Mouse (Mus musculus) thymus, adult 2 months (tissue): ENCODE results near the gene Tjp1. TPM values are rescaled to one million over a fixed set of nuclear protein-coding genes. Genes with fewer than 3 reads are reported as not detected.

Experiments used
- DNase-seq: peaks from one replicate; pipeline ENCODE4 v3.0.0; 2021
- H3K27ac ChIP-seq: fragments of 200-500 bp; 2 replicates; pipeline ENCODE4 v1.5.1; 2012; ENCODE audit warnings: low read length, control low read depth; ENCODE audit not compliant: control insufficient read depth, insufficient read depth
- H3K27me3 ChIP-seq: fragments of 200-500 bp; 2 replicates; pipeline ENCODE4 v1.6.1; 2012; ENCODE audit warnings: mild to moderate bottlenecking, low read length, moderate library complexity, mixed read lengths; ENCODE audit not compliant: control insufficient read depth, insufficient read depth
- H3K36me3 ChIP-seq: fragments of 200-500 bp; 2 replicates; pipeline ENCODE4 v1.6.1; 2012; ENCODE audit warnings: mild to moderate bottlenecking, low read length, moderate library complexity; ENCODE audit not compliant: control insufficient read depth, insufficient read depth
- H3K4me1 ChIP-seq: fragments of 200-500 bp; replicated peaks from 2 replicates; pipeline ENCODE4 v1.6.1; 2012; ENCODE audit warnings: low read length; ENCODE audit not compliant: control insufficient read depth, insufficient read depth
- H3K4me3 ChIP-seq: fragments of 200-500 bp; 2 replicates; pipeline ENCODE4 v1.5.1; 2012; ENCODE audit warnings: mild to moderate bottlenecking, low read length, control low read depth, moderate library complexity; ENCODE audit not compliant: control insufficient read depth, insufficient read depth
- CTCF ChIP-seq: fragments of 200-500 bp; IDR thresholded peaks from 2 replicates; pipeline ENCODE4 v1.5.1; 2012; ENCODE audit warnings: mild to moderate bottlenecking, control low read depth, low read length, moderate library complexity, borderline replicate concordance; ENCODE audit not compliant: control insufficient read depth, poor library complexity, insufficient read depth; ENCODE audit errors: extremely low read depth
- POLR2A ChIP-seq: fragments of 200-500 bp; IDR thresholded peaks from 2 replicates; pipeline ENCODE4 v1.6.1; 2012; ENCODE audit warnings: mild to moderate bottlenecking, low read length, control low read depth, moderate library complexity; ENCODE audit not compliant: control insufficient read depth, poor library complexity, insufficient read depth; ENCODE audit errors: extremely low read depth
- WGBS: fragments of 180-500 bp; shearing (Covaris S2); methylation state at CpG from one replicate; pipeline ENCODE4 v1.1.7; 2018; 5-methylcytosine and 5-hydroxymethylcytosine counted together
- polyA plus RNA-seq: library from polyadenylated mRNA; depleted of rRNA; stranded (reverse); fragments of >200 nt; gene quantifications from 2 replicates; pipeline ENCODE4 v1.2.3, GENCODE M21; 2012

Tjp1 gene
- polyA plus RNA-seq, 1 experiment, result 3.6 TPM

DNA sequence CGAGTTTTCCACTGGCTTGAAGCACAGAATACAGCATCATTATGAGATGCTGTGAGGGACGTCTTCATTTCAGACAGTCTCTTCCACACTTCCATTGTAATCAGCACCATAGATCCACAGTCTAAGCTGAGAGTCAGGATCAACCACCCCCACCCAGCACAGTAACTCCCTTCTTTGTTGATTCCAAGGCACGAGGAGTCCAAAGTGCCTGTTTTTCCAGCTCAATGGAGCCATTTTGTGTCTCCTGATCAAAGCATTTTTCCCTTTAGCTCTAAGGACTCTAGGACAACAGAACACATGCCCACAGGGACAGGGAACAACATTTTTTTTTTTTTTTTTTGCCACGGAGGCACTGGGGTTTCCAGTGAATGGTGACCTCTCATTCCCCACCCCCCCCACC, 5.1 kb upstream of the Tjp1 start:
- no peaks in the 10 kb centered on the region for H3K4me1 ChIP-seq
- DNase-seq, result no peak
- no peak overlapping the region for H3K27ac ChIP-seq
- no peak overlapping the region for H3K4me3 ChIP-seq
- TF ChIP-seq POLR2A, result no peak
- no peak for TF ChIP-seq CTCF
- no peaks in the 10 kb centered on the region for H3K27me3 ChIP-seq
- no peaks in the 10 kb centered on the region for H3K36me3 ChIP-seq
- WGBS, result 78% methylated on average over 4 of the region's 4 CpGs

DNA sequence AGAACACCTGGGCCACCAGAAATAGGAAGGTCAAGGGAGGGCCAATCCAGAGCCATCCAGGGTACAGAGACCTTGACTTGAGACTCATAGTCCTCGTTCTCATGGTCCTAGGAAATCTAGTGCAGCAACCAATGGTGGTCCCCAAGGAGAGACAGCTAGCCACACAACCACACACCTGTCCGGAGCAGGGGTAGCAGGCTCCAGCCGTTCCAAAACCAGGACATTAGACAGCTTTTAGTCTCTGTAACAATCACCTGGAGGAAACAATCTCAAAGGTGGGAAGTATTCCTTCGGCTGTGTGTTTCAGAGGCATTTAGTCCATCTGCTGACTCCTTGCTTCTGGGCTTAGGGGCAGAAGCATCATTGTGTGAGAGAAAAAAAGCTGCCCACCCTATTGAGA, 4.5 kb downstream of the Tjp1 start:
- Histone ChIP-seq H3K27me3 (no peaks in the 10 kb centered on the region), H3K4me3 (no peak overlapping the region), H3K4me1 (no peaks in the 10 kb centered on the region), H3K36me3 (no peaks in the 10 kb centered on the region), H3K27ac (no peak overlapping the region)
- TF ChIP-seq POLR2A (no peak), CTCF (no peak)
- 86% methylated on average over 4 of the region's 4 CpGs for WGBS
- DNase-seq, result no peak

DNA sequence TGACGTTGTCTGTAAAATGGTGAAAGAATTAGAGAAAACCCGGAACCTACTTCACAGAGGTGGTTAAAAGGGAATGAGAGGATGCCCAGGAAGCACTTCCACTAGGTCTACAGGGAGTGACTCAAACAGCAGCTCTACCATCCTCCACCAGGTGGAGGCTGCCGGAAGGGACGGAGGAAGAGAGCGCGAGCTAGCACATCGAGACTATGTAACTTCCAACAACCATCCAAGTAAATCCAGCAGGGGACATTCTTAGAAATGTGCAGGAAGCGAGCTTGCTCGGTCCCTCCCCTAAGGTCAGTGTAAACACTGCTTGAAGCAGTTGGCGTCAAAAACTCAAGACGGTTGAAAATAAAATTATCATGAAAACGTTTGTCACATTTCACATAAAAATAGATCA, 5.1 kb downstream of the Tjp1 start:
- Histone ChIP-seq H3K27ac (no peak overlapping the region), H3K27me3 (no peaks in the 10 kb centered on the region), H3K4me3 (no peak overlapping the region), H3K4me1 (no peaks in the 10 kb centered on the region), H3K36me3 (no peaks in the 10 kb centered on the region)
- no peak for TF ChIP-seq CTCF
- TF ChIP-seq POLR2A, result no peak
- DNase-seq, result no peak
- WGBS, result 74% methylated on average over 12 of the region's 12 CpGs

DNA sequence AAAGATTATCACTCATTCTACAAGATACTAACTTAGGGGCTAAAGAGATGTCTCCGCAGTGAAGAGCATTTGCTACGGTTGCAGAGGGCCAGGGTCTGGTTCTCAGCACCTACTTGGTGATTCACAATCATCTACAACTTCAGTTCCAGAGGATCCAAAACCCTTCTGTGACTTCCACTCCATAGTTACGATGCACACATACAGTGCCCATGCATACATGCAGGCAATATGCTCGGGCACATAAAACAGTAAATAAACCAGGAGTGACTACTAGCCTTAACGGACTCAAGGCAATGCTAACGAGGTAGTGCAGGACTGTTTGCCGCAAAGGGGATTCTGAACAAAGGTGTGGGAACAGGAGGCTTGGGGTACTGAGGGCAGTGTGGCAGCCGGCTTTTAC, 7.0 kb downstream of the Tjp1 start:
- Histone ChIP-seq H3K27me3 (no peaks in the 10 kb centered on the region), H3K36me3 (no peaks in the 10 kb centered on the region), H3K4me1 (no peaks in the 10 kb centered on the region), H3K4me3 (no peak overlapping the region), H3K27ac (no peak overlapping the region)
- DNase-seq, result no peak
- WGBS, result 95% methylated on average over 8 of the region's 8 CpGs
- TF ChIP-seq CTCF (no peak), POLR2A (no peak)

DNA sequence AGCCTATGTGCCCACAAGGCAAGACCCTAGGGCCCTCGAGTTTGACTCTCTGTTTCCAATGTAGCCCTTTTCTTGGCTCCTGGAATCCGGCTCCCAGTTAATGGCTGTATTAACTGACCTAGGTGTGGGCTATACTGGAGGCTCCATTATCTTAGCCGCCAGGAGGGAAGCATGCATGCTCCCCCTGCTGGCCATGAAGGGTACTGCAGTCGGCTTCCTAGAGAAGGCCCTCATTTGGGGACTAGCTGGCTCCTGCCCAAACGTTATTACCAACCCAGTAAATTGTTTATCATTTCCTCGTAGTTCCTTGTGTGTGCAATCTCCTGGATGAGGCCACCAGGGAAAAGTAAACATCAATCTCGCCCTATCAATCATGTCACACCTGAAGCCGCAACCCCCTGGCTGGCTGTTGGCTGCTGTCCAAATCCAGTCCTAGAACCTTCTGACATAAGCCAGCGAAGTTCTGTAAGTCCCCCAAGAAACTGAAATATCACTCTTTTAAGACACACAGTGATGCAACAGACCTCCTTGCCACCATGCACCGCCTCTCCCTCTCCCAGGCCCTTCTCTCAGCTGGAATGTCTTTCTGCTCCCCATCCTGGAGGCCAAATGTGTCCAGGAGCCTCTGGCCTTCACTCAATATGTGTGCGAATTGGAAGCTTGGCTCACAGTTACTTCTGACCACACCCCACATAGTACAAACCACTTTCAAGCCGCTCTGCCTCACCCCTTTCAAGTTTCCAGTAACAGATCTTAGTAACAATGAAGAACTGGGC, 7.6 kb downstream of the Tjp1 start:
- Histone ChIP-seq H3K4me3 (no peak overlapping the region), H3K27ac (no peak overlapping the region), H3K4me1 (no peaks in the 10 kb centered on the region), H3K27me3 (no peaks in the 10 kb centered on the region), H3K36me3 (no peaks in the 10 kb centered on the region)
- TF ChIP-seq CTCF (peak; percentile 90; the same call in 1 of the 2 replicates), POLR2A (no peak)
- DNase-seq, result peak; percentile 49
- 47% methylated on average over 12 of the region's 12 CpGs for WGBS

DNA sequence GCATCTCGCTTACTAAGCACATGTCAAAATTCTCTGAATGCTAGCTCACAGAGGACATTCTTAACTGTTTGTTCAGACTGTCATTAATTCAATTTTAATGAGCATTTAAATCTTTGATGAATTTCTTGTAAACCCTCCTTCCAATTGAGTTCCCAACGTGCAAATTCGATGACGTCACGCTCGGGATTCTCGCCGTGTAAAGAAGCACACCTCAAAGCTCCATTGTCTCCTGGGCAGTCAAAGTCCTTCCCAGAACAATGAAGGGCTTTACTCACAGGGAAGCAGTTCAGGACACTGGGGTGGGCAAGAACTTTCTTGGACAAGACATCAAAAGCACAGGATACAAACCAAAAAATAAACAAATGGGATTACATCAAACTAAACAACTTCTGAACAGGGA, 10.7 kb downstream of the Tjp1 start:
- no peak overlapping the region for H3K4me3 ChIP-seq
- H3K27me3 ChIP-seq, result no peaks in the 10 kb centered on the region
- 58% methylated on average over 8 of the region's 8 CpGs for WGBS
- H3K4me1 ChIP-seq, result no peaks in the 10 kb centered on the region
- no peaks in the 10 kb centered on the region for H3K36me3 ChIP-seq
- no peak for DNase-seq
- TF ChIP-seq CTCF (no peak), POLR2A (no peak)
- H3K27ac ChIP-seq, result no peak overlapping the region
